Mouse (Mus musculus) heart, embryonic 11.5 days (tissue): ENCODE measurements around the gene Sowahb. TPM values are rescaled to one million over a fixed set of nuclear protein-coding genes. Genes with fewer than 3 reads are reported as not detected.
A peak's percentile ranks its signal among the peaks of the same experiment; 100 is the strongest.
"Not testable (repeated sequence)": the region's sequence is repeated elsewhere in the genome, so short reads cannot be mapped to it uniquely, and the experiment has no call there.

Source experiments
- ATAC-seq: fragments of 200-750 bp; cut with Nextera tagmentation; replicated peaks from 2 replicates; pipeline ENCODE4 v1.8.0; 2017; ENCODE audit warnings: moderate library complexity; ENCODE audit not compliant: insufficient number of reproducible peaks, low FRiP score, low TSS enrichment
- H3K27ac ChIP-seq: fragments of 300-500 bp; sonication (generic); 2 replicates; pipeline ENCODE4 v1.5.1; 2014; ENCODE audit warnings: mild to moderate bottlenecking, low read depth, low read length
- H3K27me3 ChIP-seq: fragments of 300-500 bp; sonication (generic); 2 replicates; pipeline ENCODE4 v1.6.1; 2014; ENCODE audit warnings: mild to moderate bottlenecking, low read length, mixed read lengths; ENCODE audit not compliant: control insufficient read depth, insufficient read depth
- H3K36me3 ChIP-seq: fragments of 300-500 bp; sonication (generic); 2 replicates; pipeline ENCODE4 v1.6.1; 2014; ENCODE audit warnings: mild to moderate bottlenecking, low read length, moderate library complexity, mixed read lengths; ENCODE audit not compliant: control insufficient read depth, insufficient read depth
- H3K4me1 ChIP-seq: fragments of 300-500 bp; sonication (generic); 2 replicates; pipeline ENCODE4 v1.6.1; 2014; ENCODE audit warnings: low read length; ENCODE audit not compliant: control insufficient read depth, insufficient read depth
- H3K4me2 ChIP-seq: fragments of 300-500 bp; sonication (generic); 2 replicates; pipeline ENCODE4 v1.6.1; 2014; ENCODE audit warnings: mild to moderate bottlenecking, moderate library complexity
- H3K4me3 ChIP-seq: fragments of 300-500 bp; sonication (generic); 2 replicates; pipeline ENCODE4 v1.5.1; 2014; ENCODE audit warnings: low read depth, low read length
- H3K9ac ChIP-seq: fragments of 300-500 bp; sonication (generic); 2 replicates; pipeline ENCODE4 v1.6.1; 2014; ENCODE audit warnings: mild to moderate bottlenecking, low read depth, low read length, moderate library complexity
- H3K9me3 ChIP-seq: fragments of 300-500 bp; sonication (generic); replicated peaks from 2 replicates; pipeline ENCODE4 v1.6.1; 2016; ENCODE audit warnings: low read length; ENCODE audit not compliant: control insufficient read depth
- WGBS: fragments of 180-500 bp; shearing (Covaris S2); extraction: QIAGEN DNeasy Blood & Tissue Kit; methylation state at CpG from one replicate; pipeline ENCODE4 v1.1.7; 2014; ENCODE audit not compliant: insufficient replicate concordance; 5-methylcytosine and 5-hydroxymethylcytosine counted together
- polyA plus RNA-seq: library from polyadenylated mRNA; unstranded; fragments of >200 nt; fragmentation: Nextera tagmentation; extraction: Ambion mirVana; gene quantifications from 2 replicates; pipeline ENCODE4 v1.2.1, GENCODE M21; 2014

The Sowahb gene
- polyA plus RNA-seq, 1 experiment from 2014 or later: 0.13 TPM

DNA sequence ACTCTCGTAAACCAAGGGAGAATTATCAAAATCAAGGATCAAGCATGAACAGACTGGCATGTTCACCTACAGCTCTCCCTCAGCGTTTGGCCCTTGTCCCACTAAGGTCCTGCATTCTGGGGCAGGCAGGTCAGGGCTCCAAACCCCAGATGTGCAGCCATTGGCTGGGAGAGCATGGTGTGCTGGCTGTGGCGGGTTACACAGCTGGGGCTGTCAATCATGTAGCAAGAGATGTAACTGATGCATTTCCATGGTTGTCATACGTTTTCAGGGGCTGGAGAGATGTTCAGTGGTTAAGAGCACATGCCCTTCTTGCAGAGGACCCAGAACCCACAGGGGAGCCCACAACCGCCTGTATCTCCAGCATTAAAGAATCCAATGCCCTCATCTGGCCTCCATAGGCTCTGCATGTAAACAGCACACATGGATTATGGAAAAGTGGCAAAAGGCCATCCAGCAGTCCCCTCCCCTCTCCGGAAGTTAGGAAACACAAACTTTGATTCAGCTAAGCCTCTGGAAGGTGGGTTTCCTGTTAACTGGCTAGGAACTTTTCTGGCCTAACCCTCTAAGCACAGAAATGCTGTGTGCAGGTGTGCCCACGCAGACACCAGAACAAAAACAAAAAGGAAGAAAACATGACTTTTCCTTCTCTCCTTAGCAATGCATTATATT, 22.6 kb downstream of the Sowahb start:
- Histone ChIP-seq H3K27ac (no peak overlapping the region), H3K9me3 (no peaks in the 10 kb centered on the region), H3K4me3 (no peak overlapping the region), H3K4me2 (no peak overlapping the region), H3K36me3 (no peaks in the 10 kb centered on the region), H3K9ac (no peak overlapping the region), H3K27me3 (no peaks in the 10 kb centered on the region), H3K4me1 (peaks cover 20% of the 10 kb centered on the region)
- ATAC-seq: no peak
- WGBS: 64% methylated on average over 7 of the region's 7 CpGs

DNA sequence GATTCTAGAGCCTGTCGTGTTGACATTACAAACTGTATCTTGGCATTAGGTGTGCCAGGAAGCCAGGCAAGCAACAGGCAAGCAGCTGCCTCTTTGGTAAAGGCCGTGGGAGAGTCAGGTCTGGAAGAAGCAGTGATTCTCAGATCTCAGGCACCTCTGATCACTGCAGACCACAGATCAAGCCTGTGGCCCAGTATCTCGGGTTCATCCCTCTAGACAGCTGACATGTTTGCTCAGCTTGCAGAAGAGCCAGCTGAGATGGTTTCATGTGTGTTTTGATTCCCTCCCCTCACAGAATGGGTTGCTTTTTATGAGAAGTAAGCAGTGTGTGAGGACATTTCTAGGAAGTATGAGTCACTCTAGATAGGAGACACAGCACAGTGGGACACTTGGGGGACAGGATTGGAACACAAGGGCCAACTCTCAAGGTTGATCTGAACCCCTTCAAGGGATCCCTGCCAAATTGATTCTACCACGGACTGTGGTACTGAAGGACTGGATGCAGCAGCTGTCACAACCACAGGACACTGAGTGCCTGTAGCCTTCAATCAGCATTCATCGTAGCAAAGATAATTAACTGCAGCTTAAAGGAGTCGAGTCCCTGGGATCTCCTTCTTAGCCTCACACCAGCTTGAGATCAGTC, 24.7 kb downstream of the Sowahb start:
- Histone ChIP-seq H3K9ac (no peak overlapping the region), H3K27ac (no peak overlapping the region), H3K9me3 (no peaks in the 10 kb centered on the region), H3K36me3 (no peaks in the 10 kb centered on the region), H3K27me3 (no peaks in the 10 kb centered on the region), H3K4me2 (no peak overlapping the region), H3K4me1 (peaks cover 7% of the 10 kb centered on the region; the same call in 1 of the 2 replicates), H3K4me3 (no peak overlapping the region)
- WGBS: 50% methylated on average over 6 of the region's 6 CpGs
- ATAC-seq: no peak

DNA sequence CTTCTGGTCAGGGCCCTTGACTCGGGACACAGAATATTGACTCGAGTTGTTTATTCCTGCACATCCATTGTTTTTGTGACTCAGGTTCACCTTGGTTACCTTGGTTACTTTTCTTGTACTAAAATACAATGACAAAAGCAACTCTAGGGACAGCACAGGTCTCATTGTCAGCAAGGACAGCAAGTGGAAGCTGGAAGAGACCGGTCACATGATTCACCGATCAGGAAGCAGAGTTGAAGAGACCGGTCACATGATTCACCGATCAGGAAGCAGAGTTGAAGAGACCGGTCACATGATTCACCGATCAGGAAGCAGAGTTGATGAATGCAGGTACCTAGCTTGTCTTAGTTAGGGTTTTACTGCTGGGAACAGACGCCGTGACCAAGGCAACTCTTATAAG, 25.6 kb downstream of the Sowahb start:
- H3K36me3 ChIP-seq, ATAC-seq: not testable (repeated sequence)
- 91% methylated on average over 10 of the region's 10 CpGs for WGBS

DNA sequence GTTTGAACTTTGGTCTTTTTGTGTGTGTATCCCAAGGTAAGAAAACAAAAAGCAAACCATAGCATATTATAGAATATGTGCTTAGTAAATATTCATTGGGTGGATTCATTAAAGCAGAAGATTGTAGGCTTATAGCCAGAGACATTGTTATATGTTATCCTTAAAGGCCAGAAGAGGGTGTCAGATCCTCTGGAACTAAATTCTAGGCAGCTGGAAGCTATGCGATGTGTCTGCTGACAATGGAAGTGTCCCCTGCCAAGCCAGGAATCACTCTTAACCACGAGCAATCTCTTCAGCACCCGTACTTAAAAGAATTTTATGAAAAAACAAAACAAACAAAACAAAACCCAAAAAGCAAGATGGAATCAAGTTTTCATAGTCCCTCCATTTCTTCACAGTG, 27.1 kb downstream of the Sowahb start:
- WGBS: 45% methylated on average over 3 of the region's 3 CpGs
- H3K4me2 ChIP-seq: no peak overlapping the region

More for the DNA sequence above, 25.6 kb downstream of the Sowahb start:
- not testable (repeated sequence) for H3K9ac ChIP-seq, H3K4me1 ChIP-seq, H3K27me3 ChIP-seq, H3K4me3 ChIP-seq, H3K27ac ChIP-seq, H3K4me2 ChIP-seq, H3K9me3 ChIP-seq

DNA sequence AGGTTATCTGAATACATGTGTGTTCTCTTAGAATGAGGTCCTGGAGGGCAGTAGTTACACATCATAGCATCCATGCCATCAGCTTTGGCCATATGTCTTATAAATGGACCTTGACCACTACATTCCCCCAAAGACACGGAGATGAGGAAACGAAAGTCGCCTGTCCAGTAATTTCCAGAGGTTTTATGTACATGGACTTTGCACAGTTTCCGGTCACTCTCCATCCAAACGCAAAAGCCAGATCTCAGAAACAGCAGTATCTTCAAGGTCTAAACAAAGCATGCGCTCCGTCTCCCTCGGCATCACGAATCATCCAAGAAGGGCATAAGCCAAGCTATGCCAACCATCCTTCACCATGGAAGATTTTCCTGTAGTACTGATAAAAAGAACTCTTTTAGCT, 36.6 kb downstream of the Sowahb start:
- no peak for ATAC-seq
- Histone ChIP-seq H3K9ac (no peak overlapping the region), H3K9me3 (no peaks in the 10 kb centered on the region), H3K4me1 (peaks cover 8% of the 10 kb centered on the region), H3K27ac (no peak overlapping the region), H3K4me2 (no peak overlapping the region), H3K4me3 (no peak overlapping the region), H3K27me3 (no peaks in the 10 kb centered on the region), H3K36me3 (no peaks in the 10 kb centered on the region)
- WGBS: 89% methylated on average over 9 of the region's 9 CpGs

More for the DNA sequence above, 27.1 kb downstream of the Sowahb start:
- no peaks in the 10 kb centered on the region for H3K9me3 ChIP-seq
- no peak for ATAC-seq
- no peak overlapping the region for H3K4me3 ChIP-seq
- H3K36me3 ChIP-seq: no peaks in the 10 kb centered on the region
- no peak overlapping the region for H3K9ac ChIP-seq
- H3K27me3 ChIP-seq: no peaks in the 10 kb centered on the region
- H3K27ac ChIP-seq: no peak overlapping the region
- H3K4me1 ChIP-seq: peaks cover 3% of the 10 kb centered on the region; the same call in 1 of the 2 replicates

DNA sequence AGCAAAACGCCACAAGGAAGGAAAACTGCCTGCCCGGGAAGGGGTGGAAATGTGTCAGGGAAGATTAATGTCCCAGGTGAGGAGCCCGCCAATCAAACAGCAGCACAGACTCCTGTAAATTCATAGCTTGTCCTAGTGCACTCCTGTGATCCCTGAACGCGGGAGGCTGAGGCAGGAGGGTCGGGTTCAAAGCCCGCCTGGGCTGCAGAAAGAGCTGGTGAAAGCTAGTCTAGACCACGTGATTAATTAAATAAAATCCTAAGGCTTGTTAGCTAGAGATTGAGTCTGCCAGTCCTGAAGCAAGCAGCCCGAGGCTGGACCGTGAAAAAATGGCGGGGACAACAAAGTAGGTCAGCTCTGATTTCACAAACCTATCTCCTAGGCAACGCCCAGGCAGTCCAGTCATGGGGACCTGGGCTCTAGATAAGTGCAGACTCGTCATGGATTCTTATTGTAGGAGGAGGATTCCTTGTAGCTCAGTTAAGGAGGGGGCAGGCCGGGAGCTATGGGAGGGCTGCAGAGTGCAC, 38.9 kb downstream of the Sowahb start:
- peak overlapping the region; percentile 68 for H3K9ac ChIP-seq
- H3K27me3 ChIP-seq: no peaks in the 10 kb centered on the region
- H3K4me1 ChIP-seq: peaks cover 15% of the 10 kb centered on the region
- no peaks in the 10 kb centered on the region for H3K36me3 ChIP-seq
- peak overlapping the region; percentile 31 for H3K4me3 ChIP-seq
- 0 out of 2 replicates have a peak, but pooled peaks have one; percentile 19 for ATAC-seq
- peak overlapping the region; percentile 62 for H3K4me2 ChIP-seq
- whole genome bisulfite sequencing: 28% methylated on average over 14 of the region's 14 CpGs
- H3K9me3 ChIP-seq: no peaks in the 10 kb centered on the region
- peak overlapping the region; percentile 85 for H3K27ac ChIP-seq

DNA sequence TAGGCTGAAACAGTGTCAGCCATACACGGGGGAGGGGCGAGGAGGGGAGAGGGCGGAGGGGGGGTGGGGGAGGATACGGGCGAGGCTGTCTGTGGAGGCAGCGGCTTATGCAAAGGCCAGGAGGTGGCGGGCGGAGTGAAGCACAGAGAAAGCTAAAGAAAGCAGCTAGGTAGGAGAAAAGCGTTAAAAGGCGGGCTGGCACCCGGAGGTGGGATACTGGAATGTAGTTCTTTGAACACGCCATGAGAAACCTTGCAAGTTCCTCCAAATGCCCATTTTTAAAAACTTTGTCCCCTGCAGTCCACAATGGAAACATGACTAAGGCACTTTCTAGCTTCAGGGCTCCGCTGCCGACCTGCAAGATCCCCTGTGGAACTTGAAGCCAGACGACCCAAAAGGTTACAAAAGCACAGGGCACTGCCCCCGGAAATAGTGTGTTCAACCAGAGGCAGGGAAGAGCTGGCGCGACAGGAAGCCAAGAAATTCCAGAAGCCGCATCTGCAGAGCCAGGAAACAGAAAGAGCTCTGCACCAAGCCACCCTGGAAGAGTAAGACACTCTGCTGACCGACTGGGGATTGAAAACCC, 39.5 kb downstream of the Sowahb start:
- peak overlapping the region; percentile 85 for H3K27ac ChIP-seq
- WGBS: 3% methylated on average over 20 of the region's 20 CpGs
- no peak for ATAC-seq

DNA sequence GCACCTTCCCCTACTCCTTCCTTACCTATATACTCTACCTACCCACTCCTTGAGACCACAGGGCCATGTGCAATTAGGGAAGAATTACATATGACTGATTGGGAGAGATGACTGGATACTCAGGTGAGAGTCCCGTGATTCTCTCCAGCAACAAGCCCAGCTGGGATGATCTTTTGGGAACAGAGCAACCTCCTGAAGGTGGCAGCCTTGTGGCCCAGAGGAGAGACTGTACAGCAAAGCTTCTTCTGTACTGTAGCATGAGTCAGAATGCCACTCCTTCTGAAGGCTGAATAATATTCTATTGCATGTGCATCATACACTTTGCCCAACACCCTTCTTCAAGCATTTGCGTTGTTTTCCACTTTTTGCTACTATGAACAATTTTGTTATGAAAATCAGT, 42.2 kb downstream of the Sowahb start:
- Histone ChIP-seq H3K4me1 (peaks cover 29% of the 10 kb centered on the region), H3K9ac (no peak overlapping the region), H3K27me3 (no peaks in the 10 kb centered on the region), H3K4me3 (no peak overlapping the region), H3K27ac (no peak overlapping the region), H3K4me2 (no peak overlapping the region), H3K36me3 (no peaks in the 10 kb centered on the region), H3K9me3 (no peaks in the 10 kb centered on the region)
- no peak for ATAC-seq
- 86% methylated on average over 2 of the region's 2 CpGs for WGBS

More for the DNA sequence above, 39.5 kb downstream of the Sowahb start:
- Histone ChIP-seq H3K4me3 (peak overlapping the region; percentile 31), H3K4me1 (peaks cover 16% of the 10 kb centered on the region), H3K9ac (peak overlapping the region; percentile 68), H3K9me3 (no peaks in the 10 kb centered on the region), H3K4me2 (peak overlapping the region; percentile 62), H3K36me3 (no peaks in the 10 kb centered on the region), H3K27me3 (no peaks in the 10 kb centered on the region)
